Mouse (Mus musculus) CD8-positive naive resting alpha-beta T cell, adult 2 months (primary cell): ENCODE measurements at regions not wholly inside any gene's neighbourhood (a gene's known extent, or its start where the extent isn't known, plus 50 kb on each side); places are given as distances from the start of the nearest gene placed in this dataset.

ENCODE experiments used
- DNase-seq, 2 experiments: peaks; one replicate each; pipeline ENCODE4 v3.0.0; 2022; ENCODE audit warnings: low read depth in 2 of 2, low spot score in 2 of 2

- DNase-seq = no peak
Observed at GRCm38 (mm10) chr14:54103115-54103514, 150.8 kb downstream of the Dad1 start.

GRCm38 (mm10) chr14:54101775-54102174 is 152.1 kb downstream of the Dad1 start:
- DNase-seq = no peak

- no peak for DNase-seq
Observed at GRCm38 (mm10) chr14:54099360-54099759, 154.5 kb downstream of the Dad1 start.

- DNase-seq = no peak
Observed at GRCm38 (mm10) chr14:54098122-54098775, 155.7 kb downstream of the Dad1 start.

- no peak for DNase-seq
Observed at GRCm38 (mm10) chr14:54097026-54097425, 156.9 kb downstream of the Dad1 start.

- no peak for DNase-seq
Observed at GRCm38 (mm10) chr14:54092444-54092843, 161.5 kb downstream of the Dad1 start.

- DNase-seq = no peak
Observed at GRCm38 (mm10) chr14:54086660-54087059, 167.2 kb downstream of the Dad1 start.

GRCm38 (mm10) chr14:54074659-54075058 is 179.2 kb downstream of the Dad1 start:
- no peak for DNase-seq

GRCm38 (mm10) chr14:54072283-54072912 is 181.5 kb downstream of the Dad1 start:
- no peak for DNase-seq

GRCm38 (mm10) chr14:54070240-54070639 is 183.7 kb downstream of the Dad1 start:
- no peak for DNase-seq

GRCm38 (mm10) chr14:54068684-54069083 is 185.2 kb downstream of the Dad1 start:
- no peak for DNase-seq

- no peak for DNase-seq
Observed at GRCm38 (mm10) chr14:54065466-54065865, 188.4 kb downstream of the Dad1 start.

- DNase-seq = no peak
Observed at GRCm38 (mm10) chr14:54064541-54065402, 189.1 kb downstream of the Dad1 start.

- no peak for DNase-seq
Observed at GRCm38 (mm10) chr14:54061570-54061969, 192.3 kb downstream of the Dad1 start.

- DNase-seq = peak; percentile 4 to 40
Observed at GRCm38 (mm10) chr14:54059776-54060175, 194.1 kb downstream of the Dad1 start.

- DNase-seq = no peak
Observed at GRCm38 (mm10) chr14:54059096-54059495, 194.8 kb downstream of the Dad1 start.

GRCm38 (mm10) chr14:54056691-54057090 is 197.2 kb downstream of the Dad1 start:
- DNase-seq = no peak

GRCm38 (mm10) chr14:54055390-54055789 is 198.5 kb downstream of the Dad1 start:
- no peak for DNase-seq

GRCm38 (mm10) chr14:54042286-54042685 is 211.6 kb downstream of the Dad1 start:
- no peak for DNase-seq

GRCm38 (mm10) chr14:54040644-54041043 is 213.3 kb downstream of the Dad1 start:
- no peak for DNase-seq

GRCm38 (mm10) chr14:54034516-54034915 is 219.4 kb downstream of the Dad1 start:
- no peak for DNase-seq

GRCm38 (mm10) chr14:54023552-54023951 is 230.4 kb downstream of the Dad1 start:
- no peak for DNase-seq
